Mouse (Mus musculus) monocyte, adult 5-6 weeks (primary cell): ENCODE measurements around the gene Raet1e. TPM values are rescaled to one million over a fixed set of nuclear protein-coding genes. Genes with fewer than 3 reads are reported as not detected.
A peak's percentile ranks its signal among the peaks of the same experiment; 100 is the strongest.
"Not testable (repeated sequence)": the region's sequence is repeated elsewhere in the genome, so short reads cannot be mapped to it uniquely, and the experiment has no call there.

Source experiments
- ATAC-seq: fragments of 153-309, 156-312 bp; replicated peaks from 2 replicates; pipeline ENCODE4 v1.8.0; 2017; ENCODE audit warnings: mild to moderate bottlenecking; ENCODE audit not compliant: low TSS enrichment, insufficient number of reproducible peaks, severe bottlenecking, poor library complexity, low FRiP score
- total RNA-seq: library from RNA; stranded (forward); fragments of 200-1000, 200-491, 200-594 nt; gene quantifications from 3 replicates; pipeline ENCODE4 v1.2.3, GENCODE M21; 2017

Raet1e gene
- total RNA-seq, 1 experiment from 2014 or later, result not detected

DNA sequence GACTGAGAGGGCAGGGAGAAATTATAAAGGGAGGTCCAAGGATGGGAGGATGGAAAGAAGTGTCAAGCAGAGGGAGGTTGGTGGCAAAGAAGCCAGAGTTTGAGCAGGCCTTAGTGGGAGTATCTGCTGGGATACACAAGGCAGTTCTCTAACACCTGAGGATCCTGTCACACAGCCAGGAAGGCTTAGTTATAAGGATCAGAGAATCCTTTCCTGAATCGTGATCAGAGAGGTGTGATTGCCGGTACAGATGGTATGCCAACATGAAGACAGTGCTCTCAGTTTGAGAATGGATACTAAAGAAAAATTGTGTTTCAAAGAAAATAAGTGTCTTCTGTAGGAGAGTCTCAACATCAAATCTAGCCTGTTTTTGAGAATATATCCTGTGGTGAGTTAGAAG lies 164.5 kb downstream of the Raet1e start:
- no peak for ATAC-seq

GRCm38 (mm10) chr10:22345721-22346120 lies 187.4 kb downstream of the Raet1e start:
- ATAC-seq, result 0 out of 2 replicates have a peak, but pooled peaks have one; percentile 22

DNA sequence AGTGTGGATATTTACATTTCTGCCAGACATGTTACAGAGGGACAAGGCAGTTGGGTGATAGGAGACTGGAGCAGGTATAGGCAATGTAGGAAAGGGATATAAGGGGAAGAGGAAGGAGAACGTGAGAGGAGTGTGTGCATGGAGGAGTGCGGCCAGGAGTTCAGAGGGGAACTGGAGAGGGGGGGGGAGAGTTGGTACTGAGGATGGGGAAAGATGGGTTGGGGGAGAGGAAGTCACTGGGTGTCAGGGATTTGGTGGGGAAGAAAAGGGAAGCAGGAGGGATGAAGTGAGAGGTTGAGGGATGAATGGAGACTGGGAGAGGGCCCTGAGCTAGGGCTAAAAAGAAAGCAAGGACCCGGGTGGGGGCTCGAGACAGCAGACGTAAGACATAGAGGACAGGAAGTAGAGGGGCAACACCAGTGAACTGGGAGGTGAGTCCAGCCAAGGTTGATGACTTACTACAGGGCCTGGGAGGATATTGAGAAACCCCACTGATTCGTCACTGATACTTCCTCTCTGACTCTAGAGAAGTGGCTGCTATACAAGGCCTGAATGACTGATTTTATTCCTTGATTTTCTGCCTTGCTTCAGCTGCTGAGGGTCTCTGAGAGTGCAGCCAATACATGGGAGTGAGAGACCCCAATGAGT lies 195.3 kb downstream of the Raet1e start:
- ATAC-seq, result peak; percentile 64

GRCm38 (mm10) chr10:22354196-22354574 lies 195.8 kb downstream of the Raet1e start:
- peak; percentile 64 for ATAC-seq

GRCm38 (mm10) chr10:22357373-22357772 lies 199.0 kb downstream of the Raet1e start:
- 0 out of 2 replicates have a peak, but pooled peaks have one; percentile 35 for ATAC-seq

DNA sequence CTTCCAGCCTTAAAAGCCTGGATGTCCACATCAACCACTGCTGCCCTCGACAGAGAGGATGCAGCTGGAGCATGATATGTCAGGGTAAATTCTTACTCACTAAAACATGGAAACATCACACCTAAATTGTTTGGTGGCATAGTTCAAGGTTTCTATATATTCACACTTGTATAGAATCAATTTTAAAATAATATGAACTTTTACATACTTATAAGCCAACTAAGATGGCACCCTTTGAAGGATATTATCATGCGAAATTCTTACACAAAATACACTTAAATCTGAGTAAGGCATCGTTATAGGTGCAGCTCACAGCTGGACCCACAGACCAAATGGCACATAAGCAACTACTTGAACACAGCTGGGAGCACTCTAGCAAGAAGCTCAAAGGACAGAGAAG lies 201.9 kb downstream of the Raet1e start, which contains the start of gene Raet1d:
TSS of gene Raet1d (plus strand) at position 301 of the 400 bp plus-strand sequence.
- not testable (repeated sequence) for ATAC-seq

- ATAC-seq, result not testable (repeated sequence)
Measured at GRCm38 (mm10) chr10:22360957-22361356, 202.6 kb downstream of the Raet1e start.

DNA sequence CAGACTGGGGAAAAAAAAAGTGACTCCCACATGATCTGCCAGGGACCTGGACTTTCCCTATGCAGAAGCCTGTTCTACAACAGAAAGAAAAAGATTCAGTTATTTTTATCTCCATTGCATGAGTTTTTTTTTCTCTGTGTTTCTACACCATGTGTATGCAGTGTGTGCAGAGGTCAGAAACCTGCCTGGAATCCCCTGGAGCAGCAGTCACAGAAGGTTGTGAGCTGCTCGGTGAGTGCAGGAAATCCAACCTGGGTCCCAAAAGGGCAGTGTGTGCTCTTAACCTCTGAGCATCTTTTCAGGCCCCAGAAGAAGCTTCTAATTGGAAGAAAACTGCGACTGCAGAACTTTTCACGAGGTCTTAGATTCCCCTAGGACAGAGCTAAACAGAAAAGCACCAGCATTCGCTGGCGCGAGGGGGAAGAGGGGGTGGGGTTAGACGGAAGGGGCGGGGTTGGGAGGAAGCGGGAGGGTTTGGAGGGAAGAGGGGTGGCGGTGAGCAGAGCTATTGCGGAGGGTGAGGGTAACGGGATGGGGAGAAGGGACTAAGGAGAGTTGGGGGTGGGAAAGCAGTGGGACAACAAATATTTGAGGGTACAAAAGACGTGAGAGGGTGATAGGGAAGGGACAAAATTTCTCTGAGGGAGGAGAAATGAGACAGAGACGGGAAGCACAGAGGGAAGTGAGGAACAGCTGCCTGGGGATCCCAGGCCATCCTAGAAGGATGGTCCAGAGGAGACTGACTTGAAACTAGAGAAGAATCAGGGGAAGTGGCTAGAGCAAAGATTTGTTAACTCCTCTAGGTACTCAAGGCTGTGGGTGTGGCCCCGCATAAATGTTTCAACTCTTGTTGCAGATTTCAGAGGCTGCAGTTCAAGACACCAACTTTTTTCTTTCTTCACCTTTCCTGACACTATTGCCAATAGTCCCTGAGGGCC lies 203.3 kb downstream of the Raet1e start:
- peak; percentile 13; the same call in 1 of the 2 replicates for ATAC-seq

GRCm38 (mm10) chr10:22362466-22362865 lies 204.1 kb downstream of the Raet1e start:
- 0 out of 2 replicates have a peak, but pooled peaks have one; percentile 43 for ATAC-seq

GRCm38 (mm10) chr10:22364915-22365314 lies 206.5 kb downstream of the Raet1e start:
- not testable (repeated sequence) for ATAC-seq

- ATAC-seq, result not testable (repeated sequence)
Measured at GRCm38 (mm10) chr10:22381226-22381625, 222.9 kb downstream of the Raet1e start.

GRCm38 (mm10) chr10:22390146-22390545 lies 231.8 kb downstream of the Raet1e start:
- not testable (repeated sequence) for ATAC-seq

DNA sequence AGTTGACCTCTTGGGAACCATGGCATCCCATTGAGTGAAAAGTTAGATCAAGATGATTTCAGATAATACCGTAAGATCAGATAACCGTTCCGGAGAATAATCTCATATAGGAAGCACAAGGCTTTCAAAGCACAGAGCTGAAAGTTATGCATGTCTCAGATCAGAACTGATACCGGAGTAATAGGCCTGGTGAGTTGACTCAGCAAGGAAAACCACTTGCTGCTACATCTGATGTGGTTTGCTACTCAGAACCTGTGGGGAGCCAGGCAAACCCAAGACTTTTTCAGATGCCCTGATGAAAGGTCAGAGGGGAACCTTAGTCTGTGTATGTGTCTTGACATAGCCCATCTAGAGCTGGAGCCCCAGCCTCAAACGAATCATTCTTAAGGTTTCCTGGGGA lies 233.2 kb downstream of the Raet1e start:
- not testable (repeated sequence) for ATAC-seq

DNA sequence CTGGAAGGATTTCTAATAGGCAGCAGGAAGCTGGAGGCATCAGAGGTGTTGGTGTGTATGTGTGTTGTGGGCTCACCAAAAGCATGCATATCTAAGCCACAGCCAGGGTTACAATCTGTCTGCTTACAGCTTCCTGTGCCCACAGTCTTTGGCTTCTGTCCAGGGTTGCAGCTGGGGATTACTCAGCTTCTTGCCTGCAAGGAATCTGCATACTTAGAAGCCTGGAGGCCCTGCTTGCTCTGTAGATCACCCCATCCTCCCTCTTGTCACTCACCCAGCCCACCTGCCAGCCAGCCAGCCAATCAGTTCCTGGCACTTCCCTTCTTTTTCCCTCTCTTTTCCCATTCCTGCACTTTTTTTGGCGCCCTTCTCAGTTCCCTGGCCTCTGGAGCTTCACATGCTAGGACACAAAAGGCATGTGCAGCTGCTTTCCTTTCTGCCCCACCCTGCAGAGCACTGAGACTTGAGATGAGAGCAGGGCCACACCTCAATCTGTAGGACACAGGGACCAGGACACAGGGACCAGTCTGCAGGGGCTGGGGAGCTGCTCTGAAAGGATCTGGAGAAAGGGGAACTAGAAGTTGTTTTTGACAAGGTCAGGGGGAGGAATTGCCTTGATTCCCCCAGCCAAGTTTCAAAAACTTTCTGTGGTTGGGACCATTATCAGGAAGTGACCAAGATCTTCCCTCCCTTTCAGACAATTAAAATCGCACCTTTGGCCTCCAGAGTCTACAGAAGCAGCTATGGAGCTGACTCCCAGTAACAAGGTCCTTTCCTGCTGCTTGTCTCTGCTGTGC lies 234.9 kb downstream of the Raet1e start:
- ATAC-seq, result 0 out of 2 replicates have a peak, but pooled peaks have one; percentile 35

DNA sequence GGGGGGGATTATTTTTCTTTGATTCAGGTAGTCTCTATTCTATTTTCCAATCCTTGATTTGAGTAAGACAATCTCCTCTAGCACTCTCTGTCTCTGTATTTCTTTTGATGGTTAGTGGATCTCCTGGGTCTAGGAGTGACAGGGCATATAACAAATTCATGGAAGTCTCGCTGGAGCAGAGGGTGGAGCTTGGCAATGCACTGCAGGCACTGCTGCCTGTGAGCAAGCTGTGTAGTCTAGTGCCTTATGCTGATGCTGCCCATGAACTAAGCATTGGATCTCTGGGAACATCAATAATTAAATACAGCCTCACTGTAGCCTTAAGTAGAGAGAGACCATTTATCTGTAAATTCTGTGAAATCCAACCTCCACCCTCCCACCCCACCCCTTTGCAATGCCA lies 238.3 kb downstream of the Raet1e start:
- not testable (repeated sequence) for ATAC-seq

DNA sequence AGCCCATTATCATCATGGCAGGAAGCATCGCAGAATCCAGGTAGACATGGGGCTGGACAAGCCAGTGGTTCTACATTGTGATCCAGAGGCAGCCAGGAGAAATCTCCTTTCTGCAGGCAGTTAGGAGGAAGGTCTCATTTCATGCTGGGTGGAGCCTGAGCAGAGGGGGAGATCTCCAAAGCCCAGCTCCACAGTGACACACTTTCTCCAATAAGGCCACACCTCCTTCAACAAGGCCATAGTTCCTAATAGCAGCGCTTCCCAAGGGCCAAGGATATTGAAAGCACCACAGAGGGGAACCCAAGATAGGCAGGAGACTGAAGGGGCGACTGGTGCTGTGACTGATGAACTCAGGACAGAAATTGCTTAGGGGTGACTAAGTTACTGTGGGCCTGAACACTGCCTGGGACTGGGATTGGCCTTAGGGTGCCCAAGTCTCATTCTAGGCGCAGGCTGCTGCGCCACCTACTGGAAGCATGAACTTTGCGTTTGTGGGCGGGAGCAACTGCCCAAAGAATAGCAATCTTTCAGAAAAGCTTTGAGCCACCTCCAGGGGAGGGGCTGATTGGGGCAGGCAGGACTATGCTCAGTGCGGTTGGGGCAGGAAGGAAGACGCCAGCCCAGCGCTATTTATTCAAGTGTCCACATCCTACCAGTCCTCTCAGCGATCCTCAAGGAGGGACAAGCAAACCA lies 244.0 kb downstream of the Raet1e start:
- peak; percentile 49 for ATAC-seq

DNA sequence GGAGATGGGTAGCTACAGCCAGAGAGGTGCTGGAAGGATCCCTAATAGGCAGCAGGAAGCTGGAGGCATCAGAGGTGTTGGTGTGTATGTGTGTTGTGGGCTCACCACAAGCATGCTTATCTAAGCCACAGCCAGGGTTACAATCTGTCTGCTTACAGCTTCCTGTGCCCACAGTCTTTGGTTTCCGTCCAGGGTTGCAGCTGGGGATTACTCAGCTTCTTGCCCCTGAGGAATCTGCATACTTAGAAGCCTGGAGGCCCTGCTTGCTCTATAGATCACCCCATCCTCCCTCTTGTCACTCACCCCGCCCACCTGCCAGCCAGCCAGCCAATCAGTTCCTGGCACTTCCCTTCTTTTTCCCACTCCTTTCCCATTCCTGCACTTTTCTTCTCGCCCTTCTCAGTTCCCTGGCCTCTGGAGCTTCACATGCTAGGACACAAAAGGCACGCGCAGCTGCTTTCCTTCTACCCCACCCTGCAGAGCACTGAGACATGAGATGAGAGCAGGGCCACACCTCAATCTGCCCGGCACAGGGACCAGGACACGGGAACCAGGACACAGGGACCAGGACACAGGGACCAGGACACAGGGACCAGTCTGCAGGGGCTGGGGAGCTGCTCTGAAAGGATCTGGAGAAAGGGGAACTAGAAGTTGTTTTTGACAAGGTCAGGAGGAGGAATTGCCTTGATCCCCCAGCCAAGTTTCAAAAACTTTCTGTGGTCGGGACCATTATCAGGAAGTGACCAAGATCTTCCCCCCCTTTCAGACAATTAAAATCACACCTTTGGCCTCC lies 255.5 kb downstream of the Raet1e start:
- peak; percentile 56 for ATAC-seq
